Mouse (Mus musculus) forebrain, embryonic 13.5 days (tissue): ENCODE measurements around the gene Disc1. TPM values are rescaled to one million over a fixed set of nuclear protein-coding genes. Genes with fewer than 3 reads are reported as not detected.

Experiments
- ATAC-seq: fragments of 200-750 bp; cut with Nextera tagmentation; 2 replicates; pipeline ENCODE4 v1.8.0; 2017
- H3K27ac ChIP-seq: fragments of 300-500 bp; sonication (generic); 2 replicates; pipeline ENCODE4 v1.5.1; 2015; ENCODE audit warnings: inconsistent platforms, mild to moderate bottlenecking, moderate library complexity
- H3K27me3 ChIP-seq: fragments of 300-500 bp; sonication (generic); 2 replicates; pipeline ENCODE4 v1.6.1; 2015; ENCODE audit warnings: mild to moderate bottlenecking, inconsistent platforms
- H3K36me3 ChIP-seq: fragments of 300-500 bp; sonication (generic); 2 replicates; pipeline ENCODE4 v1.6.1; 2015; ENCODE audit warnings: mild to moderate bottlenecking, inconsistent platforms; ENCODE audit not compliant: poor library complexity, severe bottlenecking
- H3K4me1 ChIP-seq: fragments of 300-500 bp; sonication (generic); 2 replicates; pipeline ENCODE4 v1.6.1; 2015; ENCODE audit warnings: inconsistent platforms
- H3K4me2 ChIP-seq: fragments of 300-500 bp; sonication (generic); 2 replicates; pipeline ENCODE4 v1.6.1; 2015; ENCODE audit warnings: inconsistent platforms, mild to moderate bottlenecking, moderate library complexity
- H3K4me3 ChIP-seq: fragments of 300-500 bp; sonication (generic); 2 replicates; pipeline ENCODE4 v1.5.1; 2015; ENCODE audit warnings: mild to moderate bottlenecking, inconsistent platforms
- H3K9ac ChIP-seq: fragments of 300-500 bp; sonication (generic); 2 replicates; pipeline ENCODE4 v1.6.1; 2015; ENCODE audit warnings: mild to moderate bottlenecking, inconsistent platforms
- H3K9me3 ChIP-seq: fragments of 300-500 bp; sonication (generic); replicated peaks from 2 replicates; pipeline ENCODE4 v1.6.1; 2016; ENCODE audit warnings: inconsistent platforms
- WGBS: fragments of 180-500 bp; shearing (Covaris S2); methylation state at CpG from one replicate; pipeline ENCODE4 v1.1.7; 2015; 5-methylcytosine and 5-hydroxymethylcytosine counted together
- polyA plus RNA-seq: library from polyadenylated mRNA; unstranded; fragments of >200 nt; fragmentation: Nextera tagmentation; extraction: Ambion mirVana; gene quantifications from 2 replicates; pipeline ENCODE4 v1.2.1, GENCODE M21; 2015

Gene Disc1
- polyA plus RNA-seq, 1 experiment from 2014 or later = 0.80 TPM

DNA sequence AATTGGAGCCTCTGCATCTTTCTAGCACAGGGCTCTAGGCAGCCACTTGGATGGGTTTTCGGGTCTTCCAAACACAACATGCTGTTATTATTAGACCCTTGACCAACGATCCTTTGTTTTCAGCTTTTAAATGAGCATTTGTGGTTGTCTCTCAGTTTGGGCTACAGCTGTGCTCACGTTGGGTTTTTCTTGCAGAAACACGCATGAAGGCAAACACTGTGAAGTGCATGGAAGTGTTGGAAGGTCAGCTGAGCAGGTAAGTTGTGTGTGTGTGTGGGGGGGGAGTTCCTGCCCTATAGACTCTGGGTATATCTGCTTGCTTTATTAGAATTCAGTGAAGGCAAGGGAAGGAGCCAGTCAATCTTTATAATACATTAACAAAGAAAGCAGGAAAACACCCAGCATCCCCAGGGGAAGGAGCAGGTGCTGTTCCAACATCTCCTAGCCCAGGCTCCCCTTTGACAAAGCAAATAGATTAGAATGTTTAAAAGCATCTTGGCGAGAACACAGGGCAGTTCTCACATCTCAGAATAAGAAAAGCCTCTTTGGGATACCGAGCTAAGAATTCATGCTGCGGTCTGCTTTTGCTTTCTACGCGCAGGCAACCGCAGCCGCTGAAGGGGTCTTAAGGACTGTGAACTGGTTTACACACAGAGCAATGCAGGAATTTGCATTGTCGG, 164.0 kb downstream of the Disc1 start:
- Histone ChIP-seq H3K27me3 (peaks cover 10% of the 10 kb centered on the region; the same call in 1 of the 2 replicates), H3K36me3 (no peaks in the 10 kb centered on the region), H3K4me2 (peak overlapping the region; percentile 46), H3K9me3 (no peaks in the 10 kb centered on the region), H3K9ac (peak overlapping the region; percentile 60; the same call in 1 of the 2 replicates), H3K4me3 (peak overlapping the region; percentile 4; the same call in 1 of the 2 replicates), H3K4me1 (peaks cover 35% of the 10 kb centered on the region), H3K27ac (peak overlapping the region; percentile 92)
- peak; percentile 44 for ATAC-seq
- 9% methylated on average over 12 of the region's 12 CpGs for WGBS

DNA sequence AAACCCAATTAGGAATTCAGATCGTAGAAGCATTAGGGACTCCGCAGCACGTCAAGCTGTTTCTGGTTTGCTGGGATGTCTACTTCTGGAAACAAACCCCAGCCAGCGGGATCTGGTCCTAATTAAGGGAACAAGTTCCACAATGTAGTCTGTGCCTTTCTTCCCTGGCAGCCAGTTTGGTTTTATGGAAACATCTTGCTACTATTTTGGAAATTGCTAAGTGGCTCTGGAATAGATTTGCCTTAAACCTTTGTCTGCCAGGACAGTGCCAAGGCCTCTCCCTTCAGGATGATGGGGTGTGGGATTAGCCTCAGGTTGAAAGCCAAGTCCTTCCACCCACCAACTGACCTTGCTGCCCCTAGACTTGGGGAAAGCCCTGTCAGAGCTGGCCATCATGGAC, 164.7 kb downstream of the Disc1 start:
- WGBS = under 1% methylated on average over 4 of the region's 4 CpGs
- peak overlapping the region; percentile 46 for H3K4me2 ChIP-seq
- ATAC-seq = peak; percentile 79
- H3K27me3 ChIP-seq = 0 out of 2 replicates have a peak, but pooled peaks cover 9% of the 10 kb centered on the region
- H3K36me3 ChIP-seq = no peaks in the 10 kb centered on the region
- no peaks in the 10 kb centered on the region for H3K9me3 ChIP-seq
- H3K27ac ChIP-seq = peak overlapping the region; percentile 92
- peak overlapping the region; percentile 60; the same call in 1 of the 2 replicates for H3K9ac ChIP-seq
- H3K4me3 ChIP-seq = no peak overlapping the region; the same call in 1 of the 2 replicates
- peaks cover 41% of the 10 kb centered on the region for H3K4me1 ChIP-seq

DNA sequence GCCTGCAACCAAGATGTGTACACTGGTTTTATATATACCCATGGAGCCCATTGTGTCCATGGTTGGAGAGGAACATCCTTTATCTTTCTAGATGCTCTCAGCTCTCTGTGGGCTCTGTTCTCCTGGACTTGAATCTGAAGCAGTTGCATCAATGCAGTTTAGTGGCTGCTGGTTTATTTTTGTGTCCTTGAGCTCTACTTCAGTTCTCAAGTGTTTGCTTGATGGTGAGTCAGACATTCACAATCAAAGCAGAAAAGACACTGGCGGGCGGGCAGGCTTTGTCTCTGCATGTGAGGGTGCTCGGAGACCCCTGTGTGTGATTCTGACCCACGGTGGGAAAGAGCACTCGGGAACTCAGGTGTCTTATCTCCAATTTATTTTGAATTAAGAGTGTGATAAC, 166.6 kb downstream of the Disc1 start:
- H3K9me3 ChIP-seq = no peaks in the 10 kb centered on the region
- no peak overlapping the region for H3K9ac ChIP-seq
- no peak for ATAC-seq
- no peak overlapping the region for H3K4me3 ChIP-seq
- H3K4me2 ChIP-seq = no peak overlapping the region
- WGBS = 68% methylated on average over 5 of the region's 5 CpGs
- H3K27me3 ChIP-seq = 0 out of 2 replicates have a peak, but pooled peaks cover 3% of the 10 kb centered on the region
- peaks cover 59% of the 10 kb centered on the region for H3K4me1 ChIP-seq
- H3K36me3 ChIP-seq = no peaks in the 10 kb centered on the region
- no peak overlapping the region for H3K27ac ChIP-seq

DNA sequence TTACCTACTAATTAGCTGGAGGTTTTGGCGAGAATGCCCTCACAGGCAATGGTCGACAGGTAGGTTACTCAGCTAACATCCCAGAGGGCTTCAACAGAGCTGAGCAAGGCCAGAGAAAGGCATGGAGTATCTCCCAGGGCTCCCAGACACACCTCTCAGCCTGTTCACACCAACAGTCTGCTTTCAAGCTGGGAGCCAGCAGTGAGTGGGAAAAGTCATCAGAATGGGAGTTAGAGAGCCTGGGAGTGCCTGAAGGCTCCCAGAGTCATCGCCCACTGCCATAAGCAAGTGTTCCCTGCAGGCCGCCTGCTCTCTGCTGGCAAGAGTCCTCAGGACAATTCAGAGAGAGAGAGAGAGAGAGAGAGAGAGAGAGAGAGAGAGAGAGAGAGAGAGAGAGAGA, 167.1 kb downstream of the Disc1 start:
- H3K4me2 ChIP-seq = no peak overlapping the region
- H3K27ac ChIP-seq = no peak overlapping the region
- WGBS = 77% methylated on average over 4 of the region's 4 CpGs
- H3K4me1 ChIP-seq = peaks cover 59% of the 10 kb centered on the region
- no peak overlapping the region for H3K4me3 ChIP-seq
- no peak for ATAC-seq
- H3K9me3 ChIP-seq = no peaks in the 10 kb centered on the region
- H3K27me3 ChIP-seq = 0 out of 2 replicates have a peak, but pooled peaks cover 3% of the 10 kb centered on the region
- no peak overlapping the region for H3K9ac ChIP-seq
- H3K36me3 ChIP-seq = no peaks in the 10 kb centered on the region

DNA sequence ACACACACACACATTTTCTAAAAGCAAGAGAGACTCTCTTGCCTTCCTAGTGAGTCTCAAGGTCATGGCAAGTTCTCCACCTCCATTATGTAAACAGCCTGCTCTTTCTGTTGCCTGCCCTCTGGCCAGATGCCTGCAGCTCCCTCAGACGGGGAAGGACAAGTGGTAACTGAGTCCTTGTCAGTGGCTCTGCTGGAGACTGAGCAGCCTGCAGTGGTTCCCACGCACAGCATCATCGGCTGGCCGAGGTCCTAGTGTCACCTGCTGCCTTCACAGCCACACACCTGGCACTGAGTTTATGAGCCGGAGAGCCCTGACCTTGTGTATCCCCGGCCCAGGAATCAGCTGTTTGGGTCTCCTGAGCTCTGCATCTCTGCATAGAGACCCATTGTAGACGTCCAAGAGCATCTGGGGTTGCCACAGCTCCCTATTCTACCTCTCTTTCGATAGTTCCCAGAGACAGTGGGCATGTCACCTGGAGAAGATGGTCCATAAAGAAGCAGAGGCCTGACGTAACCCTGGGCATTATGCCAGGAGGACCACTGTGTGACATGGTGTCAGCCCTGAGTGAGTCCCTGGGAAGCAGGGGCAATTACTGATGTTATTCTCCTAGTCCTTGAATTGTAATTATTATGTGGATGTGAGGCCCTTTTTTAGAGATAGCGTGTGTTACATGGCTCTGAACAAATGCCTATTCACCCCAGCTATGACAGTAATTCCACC, 169.2 kb downstream of the Disc1 start:
- Histone ChIP-seq H3K9ac (no peak overlapping the region), H3K4me1 (peaks cover 68% of the 10 kb centered on the region), H3K4me3 (no peak overlapping the region), H3K9me3 (no peaks in the 10 kb centered on the region), H3K27me3 (0 out of 2 replicates have a peak, but pooled peaks cover 3% of the 10 kb centered on the region), H3K36me3 (no peaks in the 10 kb centered on the region), H3K4me2 (no peak overlapping the region), H3K27ac (no peak overlapping the region)
- ATAC-seq = no peak
- 60% methylated on average over 10 of the region's 10 CpGs for WGBS

DNA sequence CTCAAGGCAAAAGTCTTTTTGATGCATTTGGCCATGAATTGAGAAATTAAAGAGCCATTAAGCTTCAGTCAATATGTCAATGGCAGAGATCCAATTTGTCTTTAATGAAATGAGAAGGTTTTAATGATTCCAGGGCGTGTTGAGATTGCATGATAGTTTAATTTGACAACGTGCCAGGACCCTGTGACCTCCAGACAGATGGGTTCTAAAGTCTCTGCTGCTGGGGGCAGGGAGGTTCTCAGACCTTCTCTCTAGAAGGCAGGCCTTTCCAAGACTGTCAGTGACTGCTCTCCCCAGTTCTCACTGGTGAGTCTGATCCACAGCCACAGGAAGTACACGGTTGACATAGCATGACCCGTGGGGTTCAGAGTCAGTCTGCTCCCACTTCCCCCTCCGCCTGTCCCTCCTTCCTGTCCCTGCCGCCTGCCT, 170.3 kb downstream of the Disc1 start:
- 79% methylated on average over 6 of the region's 6 CpGs for WGBS
- Histone ChIP-seq H3K4me1 (peaks cover 58% of the 10 kb centered on the region), H3K27ac (no peak overlapping the region), H3K9ac (no peak overlapping the region), H3K27me3 (0 out of 2 replicates have a peak, but pooled peaks cover 3% of the 10 kb centered on the region), H3K4me2 (no peak overlapping the region), H3K9me3 (no peaks in the 10 kb centered on the region), H3K4me3 (no peak overlapping the region), H3K36me3 (no peaks in the 10 kb centered on the region)
- no peak for ATAC-seq

DNA sequence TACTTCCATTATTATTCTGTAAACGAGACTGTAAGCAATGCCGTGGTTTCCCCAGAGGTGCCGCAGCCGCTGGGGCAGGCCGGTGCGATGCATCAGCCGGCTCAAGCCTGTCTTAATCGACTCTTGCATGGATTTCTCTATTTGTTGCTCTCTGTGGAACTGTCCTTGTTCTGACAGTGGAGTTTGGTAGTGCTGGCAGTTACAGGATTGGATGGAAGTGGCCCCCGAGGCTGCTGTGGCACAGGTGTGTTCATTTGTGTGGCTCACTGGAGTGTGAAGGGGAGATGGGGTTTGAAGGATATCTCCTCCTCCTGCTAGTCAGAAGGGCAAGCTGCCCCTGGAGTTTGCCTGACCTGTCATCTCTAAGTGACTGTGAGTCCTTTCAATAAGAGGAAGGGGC, 171.3 kb downstream of the Disc1 start:
- Histone ChIP-seq H3K27me3 (0 out of 2 replicates have a peak, but pooled peaks cover 3% of the 10 kb centered on the region), H3K9me3 (no peaks in the 10 kb centered on the region), H3K36me3 (no peaks in the 10 kb centered on the region), H3K4me3 (no peak overlapping the region), H3K27ac (no peak overlapping the region), H3K4me2 (no peak overlapping the region), H3K4me1 (peaks cover 52% of the 10 kb centered on the region), H3K9ac (no peak overlapping the region)
- no peak for ATAC-seq
- 89% methylated on average over 9 of the region's 9 CpGs for WGBS

DNA sequence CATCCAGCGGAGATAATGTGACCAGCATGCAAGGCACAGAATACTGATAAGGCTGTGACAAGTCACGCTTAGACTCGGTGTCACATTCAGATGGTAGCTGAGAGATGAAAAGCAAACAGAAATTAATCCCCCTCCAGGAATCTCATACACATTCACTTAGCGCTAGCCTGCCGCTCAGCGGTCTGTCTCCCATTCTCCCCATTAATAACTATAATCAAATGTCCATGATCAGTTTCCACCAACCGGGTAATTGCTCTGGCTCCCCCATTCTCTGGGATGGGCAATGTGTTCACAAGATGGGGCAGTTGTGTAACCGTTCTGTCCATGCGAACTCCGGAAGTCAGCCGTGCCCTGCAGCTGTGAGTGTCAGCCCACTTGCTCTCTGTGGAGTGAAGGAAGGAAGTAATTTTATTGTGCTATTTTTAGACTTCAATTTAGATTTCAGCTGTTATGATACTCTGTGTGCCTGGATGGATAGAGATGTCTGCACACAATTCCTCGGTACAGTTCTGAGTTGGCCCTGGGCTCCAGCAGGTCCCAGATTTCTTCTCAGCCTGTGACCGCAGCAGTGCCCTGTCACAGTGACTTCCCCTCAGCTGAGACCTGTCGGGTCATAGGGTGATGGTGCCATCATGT, 173.1 kb downstream of the Disc1 start:
- WGBS = 57% methylated on average over 14 of the region's 14 CpGs
- Histone ChIP-seq H3K4me1 (peaks cover 48% of the 10 kb centered on the region), H3K4me2 (peak overlapping the region; percentile 8; the same call in 1 of the 2 replicates), H3K4me3 (no peak overlapping the region), H3K9me3 (no peaks in the 10 kb centered on the region), H3K27me3 (no peaks in the 10 kb centered on the region), H3K36me3 (no peaks in the 10 kb centered on the region), H3K9ac (no peak overlapping the region), H3K27ac (peak overlapping the region; percentile 79)
- peak; percentile 70 for ATAC-seq

DNA sequence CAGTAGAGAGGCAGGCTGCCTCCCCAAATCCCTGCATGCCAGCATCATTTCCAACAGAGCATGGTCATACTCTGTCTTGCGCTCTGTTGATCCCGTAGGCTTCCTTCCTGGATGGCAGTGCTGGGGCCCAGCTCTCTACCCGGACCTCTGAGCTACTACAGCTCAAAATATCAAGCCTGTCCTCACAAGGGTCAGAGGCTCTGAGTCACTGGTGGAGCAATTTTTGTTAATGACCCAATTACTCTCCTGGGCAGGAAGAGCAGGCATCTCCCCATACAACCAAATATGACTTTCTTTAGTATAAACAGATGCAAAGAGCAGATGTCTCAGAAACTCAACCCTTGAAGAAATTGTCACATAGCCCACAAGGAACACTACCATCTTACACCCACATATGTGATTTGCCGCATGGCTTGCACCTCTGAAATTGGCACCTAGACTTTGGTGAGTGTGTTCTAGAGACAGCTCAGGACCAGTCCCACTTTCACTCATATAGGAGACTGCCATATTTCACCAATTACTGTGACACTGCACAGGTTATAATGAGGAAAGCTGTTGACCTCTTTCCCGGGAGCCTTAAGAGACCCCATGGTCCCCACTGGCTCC, 176.6 kb downstream of the Disc1 start:
- Histone ChIP-seq H3K27ac (no peak overlapping the region), H3K4me1 (peaks cover 20% of the 10 kb centered on the region), H3K9me3 (no peaks in the 10 kb centered on the region), H3K27me3 (0 out of 2 replicates have a peak, but pooled peaks cover 2% of the 10 kb centered on the region), H3K4me3 (no peak overlapping the region), H3K9ac (no peak overlapping the region), H3K36me3 (no peaks in the 10 kb centered on the region), H3K4me2 (no peak overlapping the region)
- 91% methylated on average over 5 of the region's 5 CpGs for WGBS
- ATAC-seq = no peak

DNA sequence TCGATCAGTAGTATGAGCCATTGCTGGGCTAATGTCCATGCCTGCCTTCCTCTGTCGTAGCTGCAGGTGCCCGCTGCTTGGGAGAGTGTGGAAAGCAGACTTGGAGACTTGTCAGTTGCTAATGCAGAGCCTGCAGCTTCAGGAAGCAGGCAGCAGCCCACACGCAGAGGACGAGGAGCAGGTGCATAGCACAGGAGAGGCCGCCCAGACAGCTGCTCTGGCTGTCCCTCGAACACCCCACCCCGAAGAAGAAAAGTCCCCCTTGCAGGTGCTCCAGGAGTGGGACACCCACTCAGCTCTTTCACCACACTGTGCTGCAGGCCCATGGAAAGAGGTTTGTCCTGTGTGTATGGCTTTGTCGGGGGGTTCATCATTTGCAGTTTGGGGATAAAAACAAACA, 178.7 kb downstream of the Disc1 start:
- Histone ChIP-seq H3K4me1 (peaks cover 15% of the 10 kb centered on the region), H3K4me2 (no peak overlapping the region), H3K27ac (no peak overlapping the region), H3K27me3 (0 out of 2 replicates have a peak, but pooled peaks cover 4% of the 10 kb centered on the region), H3K4me3 (no peak overlapping the region), H3K9me3 (no peaks in the 10 kb centered on the region), H3K36me3 (no peaks in the 10 kb centered on the region), H3K9ac (no peak overlapping the region)
- ATAC-seq = no peak
- 69% methylated on average over 9 of the region's 9 CpGs for WGBS

DNA sequence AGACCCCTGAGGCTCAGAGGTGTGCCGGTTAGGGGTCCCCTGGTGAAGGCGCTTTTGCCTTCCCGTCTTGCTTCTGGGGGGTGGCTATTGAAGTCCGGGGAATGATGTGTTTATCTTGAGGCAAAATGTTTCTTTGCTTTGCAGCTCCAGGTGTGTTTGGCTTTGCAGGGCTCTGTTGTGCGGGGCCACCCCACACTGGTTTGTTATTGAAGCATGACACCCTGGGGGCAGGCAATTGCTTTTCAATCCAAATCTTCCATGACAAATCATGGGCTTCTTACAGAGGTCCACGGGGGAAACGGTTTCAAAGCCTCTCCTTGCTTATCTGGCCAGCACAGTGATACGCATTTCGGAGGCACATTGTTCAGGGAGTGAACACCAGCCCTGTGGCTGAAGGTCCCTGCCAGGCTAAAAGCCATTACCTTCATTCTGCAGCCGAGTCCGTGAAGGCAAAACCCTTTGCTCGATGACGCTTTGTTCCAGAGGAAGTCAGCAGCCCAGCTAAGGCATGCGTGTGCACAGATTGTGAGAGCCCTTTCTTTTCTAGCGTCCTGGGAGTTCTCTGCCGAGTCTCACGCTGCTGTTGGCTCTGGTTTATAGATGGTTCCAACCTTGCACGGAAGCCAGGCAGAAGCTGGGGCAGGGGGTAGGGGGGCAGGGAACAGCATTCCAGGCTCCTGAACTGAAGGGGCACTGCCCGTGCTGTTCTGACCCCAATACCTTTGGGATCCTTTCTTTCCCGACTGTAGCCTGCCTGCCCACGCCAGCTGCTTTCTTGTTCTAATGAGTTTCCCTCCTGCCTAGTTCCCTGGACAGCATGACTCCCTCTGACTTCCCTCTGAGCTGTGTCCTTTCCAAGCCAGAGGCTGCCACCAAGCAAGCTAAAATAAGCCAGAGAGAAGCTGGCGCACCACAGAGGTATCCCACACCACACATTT, 182.2 kb downstream of the Disc1 start:
- peak; percentile 33; the same call in 1 of the 2 replicates for ATAC-seq
- WGBS = 15% methylated on average over 22 of the region's 22 CpGs

More for the DNA sequence above, 182.2 kb downstream of the Disc1 start:
- Histone ChIP-seq H3K9ac (peak overlapping the region; percentile 12), H3K4me3 (0 out of 2 replicates have a peak overlapping the region, but pooled peaks have one; percentile 0), H3K9me3 (no peaks in the 10 kb centered on the region), H3K4me1 (peaks cover 21% of the 10 kb centered on the region), H3K27me3 (0 out of 2 replicates have a peak, but pooled peaks cover 4% of the 10 kb centered on the region), H3K27ac (peak overlapping the region; percentile 20; the same call in 1 of the 2 replicates), H3K36me3 (no peaks in the 10 kb centered on the region), H3K4me2 (peak overlapping the region; percentile 48)
